Comparison of ENCODE assay signal across 20 mouse cellular contexts in the genomic region with DNA sequence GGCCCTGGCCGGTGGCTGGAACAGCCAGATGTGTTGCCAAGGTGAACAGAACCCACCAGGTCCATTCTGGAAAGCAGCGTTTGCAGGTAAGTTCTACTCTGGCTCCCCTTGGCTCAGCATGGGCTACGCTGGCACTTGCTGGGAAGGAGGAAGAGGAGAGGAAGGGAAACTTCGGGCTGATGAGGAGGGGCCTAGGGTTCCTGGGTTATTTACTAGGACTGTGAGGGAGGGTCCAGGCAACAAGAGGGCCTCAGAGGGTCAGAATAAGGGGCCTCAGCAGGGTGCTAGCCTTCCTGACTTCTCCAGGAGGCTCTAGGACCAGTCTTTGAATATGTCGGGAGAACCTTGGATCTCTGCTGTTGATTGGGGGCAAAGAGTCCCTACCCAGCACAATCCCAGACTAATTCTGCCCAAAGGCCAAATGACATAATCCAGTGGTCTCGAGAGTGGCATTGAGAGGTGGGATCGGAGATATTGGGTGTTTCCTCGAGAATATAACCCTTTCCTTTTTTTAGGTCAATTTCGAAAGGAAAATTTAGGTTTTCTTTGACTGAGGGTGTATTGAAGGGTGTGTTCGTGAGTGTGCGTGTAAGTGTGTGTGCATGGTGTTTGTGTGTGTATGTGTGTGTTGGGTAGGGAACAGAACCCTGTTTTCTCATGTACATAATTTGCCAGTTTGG. TPM values are rescaled to one million over a fixed set of nuclear protein-coding genes. Genes with fewer than 3 reads are reported as not detected.
"Had no signal": no experiment of that assay in that cellular context is flagged by ENCODE, and none has a peak within 500 bp of the region (broad histone marks: within the 10 kb centered on the region; RNA-seq: fewer than 3 reads in every experiment).

No protein-coding gene starts in this region.

- ATAC-seq: liver, embryonic 12.5 days; midbrain, embryonic 16.5 days had no signal

- H3K36me3 ChIP-seq: limb, embryonic 15.5 days; liver, embryonic 12.5 days; midbrain, embryonic 12.5 days had no signal

- H3K27ac ChIP-seq: layer of hippocampus, adult 2 months; limb, embryonic 15.5 days; liver, embryonic 12.5 days; midbrain, embryonic 12.5 days; stomach, postnatal 0 days had no signal

- DNase-seq: kidney, adult 9 months; kidney, postnatal 10 days; kidney, postnatal 4 days; lung, embryonic 14.5 days; lung, postnatal 10 days; lung, postnatal 4 days; right cerebral cortex, adult 18-20 months; right cerebral cortex, postnatal 25 days had no signal

- H3K4me3 ChIP-seq: layer of hippocampus, adult 2 months; liver, embryonic 12.5 days had no signal

- H3K9me3 ChIP-seq: limb, embryonic 15.5 days; liver, embryonic 12.5 days; midbrain, embryonic 12.5 days had no signal

- H3K4me1 ChIP-seq: liver, embryonic 12.5 days had no signal

- H3K9ac ChIP-seq: limb, embryonic 15.5 days; liver, embryonic 12.5 days; lung, embryonic 14.5 days; midbrain, embryonic 12.5 days had no signal

RNA-seq across cellular contexts. Expression of a gene that starts 1.0 kb away (rescaled TPM):
- total RNA-seq: layer of hippocampus, adult 2 months; layer of hippocampus, postnatal 14 days; left cerebral cortex, adult 18-20 months; left cerebral cortex, postnatal 14 days; megakaryocyte, adult 5-6 weeks had no signal
- polyA plus RNA-seq: limb, embryonic 11.5 days; limb, embryonic 15.5 days; liver, embryonic 12.5 days; liver, embryonic 16.5 days; lung, embryonic 14.5 days; midbrain, embryonic 12.5 days; midbrain, embryonic 16.5 days; stomach, postnatal 0 days had no signal
